Mouse (Mus musculus) heart, adult 9 months (tissue): Measurements from ENCODE around the gene Olfr775.

Source experiments
- DNase-seq, 2 experiments: peaks; one replicate each; pipeline ENCODE4 v3.0.0; 2022; ENCODE audit warnings: low spot score in 2 of 2

Gene Olfr775

GRCm38 (mm10) chr10:129248112-129248511 is at the start of gene Olfr775:
Gene Olfr775 (plus strand): TSS chr10:129248412.
- no peak for DNase-seq

GRCm38 (mm10) chr10:129230737-129231136 is 17.5 kb upstream of the Olfr775 start:
- no peak for DNase-seq

- DNase-seq = no peak
These were observed 12.3 kb upstream of the Olfr775 start, which contains the start of gene Olfr774 for GRCm38 (mm10) chr10:129235904-129236303. Gene Olfr774 (plus strand): TSS chr10:129236204.

- DNase-seq = no peak
These were observed 10.6 kb downstream of the Olfr775 start, which contains the start of gene Olfr776 for GRCm38 (mm10) chr10:129258827-129259226. Gene Olfr776 (plus strand): TSS chr10:129259127.

GRCm38 (mm10) chr10:129271081-129271535 is 22.9 kb downstream of the Olfr775 start, which contains the start of gene Olfr777:
Gene Olfr777 (minus strand): TSS chr10:129271485.
- no peak for DNase-seq
